Mouse (Mus musculus) erythroblast, embryonic 14.5 days (primary cell): ENCODE results near the gene Slc13a4. TPM values are rescaled to one million over a fixed set of nuclear protein-coding genes. Genes with fewer than 3 reads are reported as not detected.

Source experiments
- H3K27me3 ChIP-seq: 2 replicates; pipeline ENCODE4 v1.6.1; 2012; ENCODE audit warnings: inconsistent platforms; ENCODE audit not compliant: control insufficient read depth
- H3K36me3 ChIP-seq: 2 replicates; pipeline ENCODE4 v1.6.1; 2012; ENCODE audit warnings: mild to moderate bottlenecking, inconsistent platforms; ENCODE audit not compliant: control insufficient read depth
- H3K4me1 ChIP-seq: 2 replicates; pipeline ENCODE4 v1.6.1; 2012; ENCODE audit warnings: inconsistent platforms; ENCODE audit not compliant: control insufficient read depth
- H3K4me3 ChIP-seq: replicated peaks from 2 replicates; pipeline ENCODE3; 2012; ENCODE audit warnings: moderate library complexity, mild to moderate bottlenecking, inconsistent platforms
- H3K9me3 ChIP-seq: 2 replicates; pipeline ENCODE4 v1.6.1; 2012; ENCODE audit warnings: low read length, inconsistent platforms, mixed read lengths; ENCODE audit not compliant: control insufficient read depth
- GATA1 ChIP-seq: IDR thresholded peaks from 2 replicates; pipeline ENCODE4 v1.6.1; 2012; ENCODE audit warnings: low read length, inconsistent platforms, mixed read lengths
- TAL1 ChIP-seq: IDR thresholded peaks from 3 replicates; pipeline ENCODE4 v1.6.1; 2012; ENCODE audit warnings: low read length, inconsistent platforms, mixed read lengths
- polyA plus RNA-seq: library from polyadenylated mRNA; stranded (reverse); fragments of >175 nt; gene quantifications from 2 replicates; pipeline ENCODE4 v1.2.3, GENCODE M21; 2012

Slc13a4 gene
- polyA plus RNA-seq, 1 experiment, result not detected

DNA sequence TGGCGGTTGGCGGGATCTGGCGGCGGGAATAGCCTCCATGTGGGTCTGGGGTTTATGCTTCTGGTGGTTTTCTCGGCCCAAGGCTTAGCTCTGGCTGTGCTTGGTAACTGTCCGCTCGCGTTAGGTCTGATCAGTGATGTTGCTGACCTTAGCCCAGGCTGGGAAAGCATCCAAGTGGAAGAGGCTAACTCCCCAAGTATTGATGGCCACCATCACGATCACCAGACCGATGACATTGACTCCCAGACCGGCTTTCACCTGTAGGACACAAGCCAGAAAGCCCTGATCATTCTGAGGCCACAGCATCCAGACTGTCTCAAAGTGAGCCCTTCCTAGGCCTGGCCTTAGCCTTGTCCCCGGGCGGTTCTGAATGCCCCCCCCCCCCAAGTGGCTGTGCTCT lies 39.2 kb downstream of the Slc13a4 start:
- TF ChIP-seq GATA1, result no peak
- TF ChIP-seq TAL1, result no peak
- Histone ChIP-seq H3K4me3 (no peak overlapping the region), H3K36me3 (peaks cover 36% of the 10 kb centered on the region), H3K27me3 (peaks cover 1% of the 10 kb centered on the region; the same call in 1 of the 2 replicates), H3K4me1 (peaks cover 22% of the 10 kb centered on the region), H3K9me3 (0 out of 2 replicates have a peak, but pooled peaks cover 4% of the 10 kb centered on the region)

DNA sequence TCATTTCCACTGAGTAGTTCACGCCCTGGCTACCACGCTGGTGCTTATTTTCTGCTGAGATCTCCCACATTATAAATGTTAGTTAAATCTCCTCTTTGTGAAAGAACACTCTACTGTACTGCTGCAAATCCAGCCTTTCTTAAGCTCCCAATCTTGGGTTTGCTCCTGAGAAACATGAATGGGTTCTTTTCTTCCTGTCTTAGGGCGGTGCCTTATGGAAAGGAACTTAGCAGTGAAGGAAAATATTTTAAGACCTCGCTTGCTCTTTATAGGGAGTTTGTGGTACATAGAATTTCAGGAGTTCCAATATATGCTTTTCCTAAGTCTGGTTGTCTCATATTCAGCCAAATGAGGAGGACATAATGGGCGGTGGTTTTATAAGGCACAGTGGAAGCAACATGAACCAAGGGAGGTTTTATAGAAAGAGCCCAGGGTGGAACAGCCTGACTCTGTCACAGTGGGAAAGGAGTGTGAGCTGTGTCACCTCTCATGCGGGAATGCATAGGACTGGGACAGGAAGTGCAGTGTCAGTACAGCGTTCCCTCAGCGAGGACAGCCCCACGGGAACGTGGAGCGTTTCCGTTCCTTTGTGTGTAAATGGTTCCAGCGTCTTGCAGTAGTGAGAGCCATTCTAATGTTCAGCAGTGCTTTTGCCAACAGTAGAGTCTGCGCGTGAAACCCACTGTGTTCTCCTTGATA lies 42.2 kb downstream of the Slc13a4 start:
- peaks cover 22% of the 10 kb centered on the region for H3K4me1 ChIP-seq
- peaks cover 65% of the 10 kb centered on the region for H3K36me3 ChIP-seq
- no peaks in the 10 kb centered on the region for H3K27me3 ChIP-seq
- TF ChIP-seq TAL1 (no peak), GATA1 (no peak)
- no peak overlapping the region for H3K4me3 ChIP-seq
- 0 out of 2 replicates have a peak, but pooled peaks cover 4% of the 10 kb centered on the region for H3K9me3 ChIP-seq

DNA sequence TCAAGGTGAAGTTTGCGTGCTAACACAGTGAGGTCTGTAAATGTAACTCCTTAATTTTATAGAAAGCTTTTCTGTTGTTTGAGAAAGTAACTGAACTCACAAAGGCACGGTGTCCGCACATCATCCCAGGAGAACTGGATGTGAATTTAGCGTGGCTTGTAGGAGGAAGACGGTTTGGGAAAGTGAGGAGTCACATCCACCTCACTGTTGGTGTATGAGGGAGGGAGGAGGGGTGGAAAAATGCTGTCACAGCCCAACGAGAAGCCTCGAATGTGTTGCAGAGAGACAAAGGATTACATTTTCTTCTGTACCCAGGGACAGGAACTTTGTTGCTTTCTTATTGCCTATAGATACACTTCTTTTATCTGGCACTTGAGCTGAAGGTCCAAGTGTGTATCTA lies 47.4 kb downstream of the Slc13a4 start:
- no peak for TF ChIP-seq TAL1
- no peak for TF ChIP-seq GATA1
- H3K4me1 ChIP-seq, result peaks cover 57% of the 10 kb centered on the region
- H3K27me3 ChIP-seq, result no peaks in the 10 kb centered on the region
- H3K9me3 ChIP-seq, result no peaks in the 10 kb centered on the region
- H3K4me3 ChIP-seq, result no peak overlapping the region
- H3K36me3 ChIP-seq, result peaks cover 89% of the 10 kb centered on the region

DNA sequence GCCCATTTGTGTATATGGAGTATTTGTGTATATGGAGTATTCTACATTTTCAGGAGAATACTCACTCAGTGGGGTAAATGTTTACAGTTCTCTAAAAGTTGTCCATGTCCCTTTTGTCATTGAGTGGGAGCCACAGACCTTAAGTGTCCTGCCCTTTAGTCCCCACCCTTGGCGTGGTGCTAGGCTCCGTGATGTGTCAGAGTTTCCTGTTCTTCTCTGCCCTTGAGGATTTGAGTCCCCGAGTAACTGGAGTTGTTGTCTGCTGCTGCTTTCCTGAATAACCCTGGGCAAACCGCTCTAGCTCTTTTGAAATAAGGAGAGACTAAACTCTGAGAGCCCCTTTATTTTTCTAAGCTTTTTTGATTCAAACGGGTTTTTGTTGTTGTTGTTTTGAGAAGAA lies 48.4 kb downstream of the Slc13a4 start:
- Histone ChIP-seq H3K4me1 (peaks cover 67% of the 10 kb centered on the region), H3K4me3 (peak overlapping the region; percentile 9), H3K27me3 (no peaks in the 10 kb centered on the region), H3K36me3 (peaks cover 90% of the 10 kb centered on the region), H3K9me3 (no peaks in the 10 kb centered on the region)
- TF ChIP-seq GATA1, result no peak

DNA sequence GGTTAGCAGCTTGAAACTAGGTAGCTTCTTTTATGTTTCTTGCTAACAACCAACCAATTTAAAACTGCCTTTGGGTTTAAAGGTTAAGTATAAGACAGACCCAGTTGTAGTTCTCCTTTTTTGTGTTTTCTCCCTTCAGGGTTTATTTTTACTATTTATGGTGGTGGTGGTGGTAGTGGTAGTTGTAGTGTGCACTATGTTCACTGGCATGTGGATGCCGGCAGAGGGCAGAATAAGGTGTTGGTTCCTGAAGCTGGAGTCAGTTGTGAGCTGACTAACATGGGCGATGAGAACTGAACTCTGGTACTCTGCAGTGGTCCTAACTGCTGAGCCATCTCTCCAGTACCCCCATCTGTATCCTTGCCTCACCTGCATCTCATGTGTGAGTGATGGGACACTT lies 49.0 kb downstream of the Slc13a4 start:
- peak overlapping the region; percentile 25 for H3K4me3 ChIP-seq
- no peaks in the 10 kb centered on the region for H3K9me3 ChIP-seq
- TF ChIP-seq GATA1, result no peak
- no peak for TF ChIP-seq TAL1
- peaks cover 73% of the 10 kb centered on the region for H3K4me1 ChIP-seq
- H3K27me3 ChIP-seq, result no peaks in the 10 kb centered on the region
- peaks cover 88% of the 10 kb centered on the region for H3K36me3 ChIP-seq

DNA sequence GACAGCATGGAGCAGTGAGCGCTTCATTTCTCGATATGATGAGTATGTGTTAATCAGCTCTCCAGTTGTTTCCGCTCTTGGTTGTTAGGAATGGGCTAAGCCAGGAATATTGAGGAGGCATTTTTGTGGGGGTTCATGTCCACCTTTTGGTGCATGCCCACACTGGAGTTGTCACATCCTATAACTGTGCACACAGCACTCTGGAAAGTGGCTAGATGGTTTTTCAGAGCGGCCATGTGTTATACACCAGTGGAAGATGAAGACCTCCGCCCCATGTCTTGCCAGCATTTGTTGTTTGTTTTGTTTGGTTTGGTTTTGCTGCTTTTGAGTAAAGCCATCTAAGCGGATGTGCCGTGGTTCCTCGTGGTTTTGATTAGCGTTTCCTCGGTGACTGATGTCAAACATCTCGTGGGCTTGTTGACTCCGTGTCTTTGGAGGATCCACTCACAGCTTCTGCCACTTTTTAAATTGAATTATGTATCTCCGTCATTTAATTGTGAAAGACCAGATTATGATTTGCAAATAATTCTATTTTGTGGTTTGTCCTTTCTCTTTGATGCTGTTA lies 50.2 kb downstream of the Slc13a4 start:
- no peak for TF ChIP-seq GATA1
- no peak for TF ChIP-seq TAL1
- Histone ChIP-seq H3K36me3 (peaks cover 76% of the 10 kb centered on the region), H3K27me3 (no peaks in the 10 kb centered on the region), H3K4me3 (peak overlapping the region; percentile 95), H3K4me1 (peaks cover 83% of the 10 kb centered on the region), H3K9me3 (no peaks in the 10 kb centered on the region)

DNA sequence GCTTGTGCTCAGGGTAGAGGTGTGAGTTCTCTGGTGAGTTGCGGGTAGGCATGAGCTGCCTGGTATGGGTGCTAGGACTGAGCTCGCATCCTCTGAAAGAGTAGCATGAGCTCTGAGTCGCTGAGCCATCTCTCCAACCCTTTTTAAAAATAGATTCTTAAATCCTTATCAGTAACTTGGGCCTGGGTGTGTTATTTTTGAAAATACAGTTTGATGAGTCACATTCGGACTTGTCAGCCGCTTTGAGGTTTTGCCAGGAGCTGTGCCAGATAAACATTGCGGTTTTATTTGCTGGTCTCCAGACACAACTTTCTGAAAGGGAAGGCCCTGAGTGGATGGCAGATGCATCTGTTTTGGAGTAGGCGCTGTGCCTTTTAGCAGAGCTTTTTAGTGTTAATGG lies 51.2 kb downstream of the Slc13a4 start:
- Histone ChIP-seq H3K4me1 (peaks cover 90% of the 10 kb centered on the region), H3K27me3 (no peaks in the 10 kb centered on the region), H3K4me3 (peak overlapping the region; percentile 95), H3K9me3 (no peaks in the 10 kb centered on the region), H3K36me3 (peaks cover 66% of the 10 kb centered on the region)
- no peak; the same call in 2 of the 3 replicates for TF ChIP-seq TAL1
- peak; percentile 76 for TF ChIP-seq GATA1

DNA sequence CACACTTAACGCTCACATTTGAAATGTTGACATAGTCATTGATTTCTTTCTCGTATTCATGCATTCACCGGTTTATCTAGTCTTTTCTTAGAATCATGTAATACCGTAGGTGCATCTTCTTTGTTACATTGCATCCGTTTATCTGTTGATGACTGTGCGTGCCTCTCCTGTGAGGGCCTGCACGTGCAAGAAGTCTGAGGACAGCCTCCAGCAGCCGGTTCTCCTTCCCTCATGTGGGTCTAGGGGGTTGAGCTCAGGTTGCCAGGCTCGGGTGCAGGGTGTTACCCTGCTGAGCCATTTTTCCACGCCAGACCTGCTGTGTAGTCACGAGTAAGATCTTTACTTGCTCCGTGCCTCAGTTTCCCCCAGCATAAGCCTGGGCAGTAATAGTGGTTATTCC lies 52.9 kb downstream of the Slc13a4 start:
- Histone ChIP-seq H3K4me3 (peak overlapping the region; percentile 95), H3K9me3 (no peaks in the 10 kb centered on the region), H3K36me3 (peaks cover 50% of the 10 kb centered on the region), H3K27me3 (no peaks in the 10 kb centered on the region), H3K4me1 (peaks cover 81% of the 10 kb centered on the region)
- TF ChIP-seq TAL1 (no peak), GATA1 (no peak)

DNA sequence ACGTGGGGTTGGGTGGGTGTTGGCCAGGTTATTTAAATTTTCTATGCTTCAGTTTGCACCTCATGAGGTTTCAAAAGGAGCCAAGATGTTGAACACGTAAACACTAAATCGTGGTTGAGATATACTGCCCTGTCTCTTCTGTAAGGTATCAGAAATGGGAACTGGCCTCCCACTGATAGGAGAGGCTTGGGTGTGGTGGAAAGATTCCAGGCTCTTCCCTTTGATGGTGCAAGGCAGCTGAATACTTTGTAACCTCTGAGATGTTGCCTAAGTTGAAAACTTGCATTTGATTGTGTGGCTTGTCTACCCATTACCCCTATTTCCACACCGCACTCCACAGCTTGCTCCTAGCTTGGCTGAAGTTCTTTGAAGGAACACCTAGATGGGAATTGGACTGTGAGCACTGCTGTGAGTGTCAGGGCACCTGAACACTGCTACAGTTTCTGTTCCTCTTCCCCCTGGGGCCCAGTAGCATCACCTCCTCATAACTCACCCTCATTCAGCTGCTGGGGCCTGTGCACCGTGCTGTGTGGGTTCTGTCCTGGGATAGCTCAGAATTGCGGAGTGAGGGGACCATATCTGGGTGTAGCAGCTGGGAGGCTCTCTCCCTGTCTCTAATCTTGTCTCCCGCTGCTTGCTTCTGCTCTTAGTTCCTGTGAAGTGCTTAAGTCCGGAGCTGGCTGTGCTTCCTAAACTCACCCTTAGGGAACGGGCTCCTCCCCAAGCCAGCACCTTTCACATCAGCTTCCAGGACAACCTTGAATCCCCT lies 53.6 kb downstream of the Slc13a4 start:
- peak overlapping the region; percentile 95 for H3K4me3 ChIP-seq
- peak; percentile 94 for TF ChIP-seq TAL1
- peak; percentile 84 for TF ChIP-seq GATA1
- H3K4me1 ChIP-seq, result peaks cover 74% of the 10 kb centered on the region
- H3K9me3 ChIP-seq, result no peaks in the 10 kb centered on the region
- H3K27me3 ChIP-seq, result no peaks in the 10 kb centered on the region
- peaks cover 44% of the 10 kb centered on the region for H3K36me3 ChIP-seq
